Comparison of ENCODE assay signal across 8 mouse cellular contexts in genomic region chr1:82287776-82288325, GRCm38 (mm10). TPM values are rescaled to one million over a fixed set of nuclear protein-coding genes. Genes with fewer than 3 reads are reported as not detected.
DNase-seq lines count a peak whose midpoint lies in the region; ATAC-seq and TF ChIP-seq lines count a peak whose summit lies in the region.

No protein-coding gene starts in this region.

- intact Hi-C loops in left cerebral cortex, postnatal 4 days (cut with DNase I) = no loop called here

- H3K4me3 ChIP-seq in layer of hippocampus, adult 2 months = peak overlapping the region; percentile 88
- H3K4me3 ChIP-seq in forebrain, embryonic 12.5 days (replicated peaks) = peak overlapping the region; percentile 51
- peak overlapping the region; percentile 44 for H3K4me3 ChIP-seq in hindbrain, embryonic 11.5 days (ENCODE audit: low read depth, low read length)
- no peak overlapping the region for H3K4me3 ChIP-seq in liver, postnatal 0 days (ENCODE audit: low read depth, low read length)

- peak overlapping the region; percentile 64 for H3K9ac ChIP-seq in forebrain, embryonic 12.5 days
- 0 out of 2 replicates have a peak overlapping the region, but pooled peaks have one; percentile 36 for H3K9ac ChIP-seq in hindbrain, embryonic 11.5 days (ENCODE audit: low read depth, low read length)
- H3K9ac ChIP-seq in liver, postnatal 0 days (replicated peaks) = no peak overlapping the region

- H3K27ac ChIP-seq in layer of hippocampus, adult 2 months = peak overlapping the region; percentile 92
- 0 out of 2 replicates have a peak overlapping the region, but pooled peaks have one; percentile 63 for H3K27ac ChIP-seq in forebrain, embryonic 12.5 days
- H3K27ac ChIP-seq in hindbrain, embryonic 11.5 days (ENCODE audit: low read depth, low read length) = no peak overlapping the region
- H3K27ac ChIP-seq in liver, postnatal 0 days (ENCODE audit: low read depth) = no peak overlapping the region

- no peak for TF ChIP-seq EP300 in liver, postnatal 0 days (IDR thresholded peaks at IDR 0.05; ENCODE audit: low read depth)

- H3K9me3 ChIP-seq in forebrain, embryonic 12.5 days = no peaks in the 10 kb centered on the region
- no peaks in the 10 kb centered on the region for H3K9me3 ChIP-seq in hindbrain, embryonic 11.5 days (ENCODE audit: control insufficient read depth, low read length)
- no peaks in the 10 kb centered on the region for H3K9me3 ChIP-seq in liver, postnatal 0 days (ENCODE audit: low read length)

- peak in 1 of 2 experiments; percentile 13 for DNase-seq in layer of hippocampus, adult 2 months (ENCODE audit: low spot score in 2 of 2)
- DNase-seq in layer of hippocampus, postnatal 14 days (ENCODE audit: low spot score in 2 of 2) = no peak
- DNase-seq in hindbrain, embryonic 11.5 days (ENCODE audit: low spot score) = no peak
- no peak for DNase-seq in liver, postnatal 0 days
- DNase-seq in embryo, embryonic 10 days (ENCODE audit: low spot score) = no peak
- no peak for DNase-seq in layer of hippocampus, adult 9-11 months
- DNase-seq in left cerebral cortex, postnatal 4 days = no peak

- WGBS in forebrain, embryonic 12.5 days = 93% methylated on average over 16 of the region's 16 CpGs
- 92% methylated on average over 16 of the region's 16 CpGs for WGBS in hindbrain, embryonic 11.5 days
- 87% methylated on average over 16 of the region's 16 CpGs for WGBS in liver, postnatal 0 days (ENCODE audit: insufficient replicate concordance)

- TF ChIP-seq CTCF in layer of hippocampus, adult 2 months (conservative IDR thresholded peaks at IDR 0.05) = no peak
- TF ChIP-seq CTCF in liver, postnatal 0 days (IDR thresholded peaks at IDR 0.05; ENCODE audit: low read depth) = no peak

- ATAC-seq in forebrain, embryonic 12.5 days (ENCODE audit: low FRiP score) = no peak
- ATAC-seq in hindbrain, embryonic 11.5 days (ENCODE audit: low FRiP score) = no peak
- no peak for ATAC-seq in liver, postnatal 0 days

- 0 out of 2 replicates have a peak, but pooled peaks cover 5% of the 10 kb centered on the region for H3K27me3 ChIP-seq in forebrain, embryonic 12.5 days
- H3K27me3 ChIP-seq in hindbrain, embryonic 11.5 days (ENCODE audit: control insufficient read depth, insufficient read depth, low read length) = no peaks in the 10 kb centered on the region
- H3K27me3 ChIP-seq in liver, postnatal 0 days (ENCODE audit: insufficient read depth, low read length) = peaks cover 32% of the 10 kb centered on the region

- peak overlapping the region; percentile 85 for H3K4me2 ChIP-seq in forebrain, embryonic 12.5 days
- peak overlapping the region; percentile 57 for H3K4me2 ChIP-seq in hindbrain, embryonic 11.5 days (replicated peaks; ENCODE audit: low read depth, low read length)
- H3K4me2 ChIP-seq in liver, postnatal 0 days (ENCODE audit: low read depth, low read length) = peak overlapping the region; percentile 88

- H3K4me1 ChIP-seq in forebrain, embryonic 12.5 days = peaks cover 60% of the 10 kb centered on the region
- peaks cover 5% of the 10 kb centered on the region; the same call in 1 of the 2 replicates for H3K4me1 ChIP-seq in hindbrain, embryonic 11.5 days (replicated peaks; ENCODE audit: control insufficient read depth, insufficient read depth, low read length)
- peaks cover 23% of the 10 kb centered on the region for H3K4me1 ChIP-seq in liver, postnatal 0 days (ENCODE audit: insufficient read depth)

- peaks cover 19% of the 10 kb centered on the region for H3K36me3 ChIP-seq in forebrain, embryonic 12.5 days (replicated peaks)
- peaks cover 6% of the 10 kb centered on the region; the same call in 1 of the 2 replicates for H3K36me3 ChIP-seq in hindbrain, embryonic 11.5 days (ENCODE audit: control insufficient read depth, insufficient read depth, low read length)
- no peaks in the 10 kb centered on the region for H3K36me3 ChIP-seq in liver, postnatal 0 days (replicated peaks; ENCODE audit: insufficient read depth, low read length)

RNA-seq across cellular contexts. Expression of gene Irs1, which starts 3.4 kb away (rescaled TPM):
- total RNA-seq in layer of hippocampus, adult 2 months (2021) = 10 to 100 TPM; 17.8 to 17.9 TPM
- 10 to 100 TPM; 25.8 to 29.5 TPM for total RNA-seq in layer of hippocampus, postnatal 14 days (2021)
- 17.8 and 18.3 TPM in 2 replicates for polyA plus RNA-seq in forebrain, embryonic 12.5 days (2016; fragmentation: Nextera tagmentation; extraction: Ambion mirVana)
- polyA plus RNA-seq in hindbrain, embryonic 11.5 days (2014; fragmentation: Nextera tagmentation; extraction: Ambion mirVana) = 7.4 and 8.7 TPM in 2 replicates
- polyA plus RNA-seq in liver, postnatal 0 days (2015; fragmentation: Nextera tagmentation; extraction: Ambion mirVana) = 1.2 and 1.4 TPM in 2 replicates
- total RNA-seq in left cerebral cortex, postnatal 4 days (2021) = 10 to 100 TPM; 30.5 to 30.8 TPM

RNA-seq across cellular contexts. Expression of gene Rhbdd1, which starts 28.4 kb away (rescaled TPM):
- 1 to 10 TPM; 7.4 to 7.6 TPM for total RNA-seq in layer of hippocampus, adult 2 months (2021)
- 1 to 10 TPM; 6.6 to 7.5 TPM for total RNA-seq in layer of hippocampus, postnatal 14 days (2021)
- 8.9 and 10.4 TPM in 2 replicates for polyA plus RNA-seq in forebrain, embryonic 12.5 days (2016; fragmentation: Nextera tagmentation; extraction: Ambion mirVana)
- 7.1 and 7.3 TPM in 2 replicates for polyA plus RNA-seq in hindbrain, embryonic 11.5 days (2014; fragmentation: Nextera tagmentation; extraction: Ambion mirVana)
- polyA plus RNA-seq in liver, postnatal 0 days (2015; fragmentation: Nextera tagmentation; extraction: Ambion mirVana) = 4.7 and 5.9 TPM in 2 replicates
- total RNA-seq in left cerebral cortex, postnatal 4 days (2021) = 1 to 10 TPM; 3.7 to 3.8 TPM

RNA-seq across cellular contexts. Expression of gene Gm9747, which starts 54.9 kb away (rescaled TPM):
- not detected for total RNA-seq in layer of hippocampus, adult 2 months (2021)
- not detected for total RNA-seq in layer of hippocampus, postnatal 14 days (2021)
- polyA plus RNA-seq in forebrain, embryonic 12.5 days (2016; fragmentation: Nextera tagmentation; extraction: Ambion mirVana) = 37.0 and 38.2 TPM in 2 replicates
- 31.1 and 32.8 TPM in 2 replicates for polyA plus RNA-seq in hindbrain, embryonic 11.5 days (2014; fragmentation: Nextera tagmentation; extraction: Ambion mirVana)
- polyA plus RNA-seq in liver, postnatal 0 days (2015; fragmentation: Nextera tagmentation; extraction: Ambion mirVana) = 3.4 and 3.9 TPM in 2 replicates
- total RNA-seq in left cerebral cortex, postnatal 4 days (2021) = not detected

Comparison
In these comparisons a context has a peak if more than half of its experiments do, and no peak if none do; other contexts are left out.
1. H3K27ac ChIP-seq: peak in layer of hippocampus, adult 2 months (single experiment) and forebrain, embryonic 12.5 days (single experiment); none in hindbrain, embryonic 11.5 days (single experiment) and liver, postnatal 0 days (single experiment).
2. Peak in every context shown above with its lines, with median percentiles within 50 percentile points of each other: H3K4me2 ChIP-seq.